Mouse (Mus musculus): Measurements from ENCODE around the gene Ddx42.
"Not testable (repeated sequence)": the region's sequence is repeated elsewhere in the genome, so short reads cannot be mapped to it uniquely, and the experiment has no call there.

The Ddx42 gene

DNA sequence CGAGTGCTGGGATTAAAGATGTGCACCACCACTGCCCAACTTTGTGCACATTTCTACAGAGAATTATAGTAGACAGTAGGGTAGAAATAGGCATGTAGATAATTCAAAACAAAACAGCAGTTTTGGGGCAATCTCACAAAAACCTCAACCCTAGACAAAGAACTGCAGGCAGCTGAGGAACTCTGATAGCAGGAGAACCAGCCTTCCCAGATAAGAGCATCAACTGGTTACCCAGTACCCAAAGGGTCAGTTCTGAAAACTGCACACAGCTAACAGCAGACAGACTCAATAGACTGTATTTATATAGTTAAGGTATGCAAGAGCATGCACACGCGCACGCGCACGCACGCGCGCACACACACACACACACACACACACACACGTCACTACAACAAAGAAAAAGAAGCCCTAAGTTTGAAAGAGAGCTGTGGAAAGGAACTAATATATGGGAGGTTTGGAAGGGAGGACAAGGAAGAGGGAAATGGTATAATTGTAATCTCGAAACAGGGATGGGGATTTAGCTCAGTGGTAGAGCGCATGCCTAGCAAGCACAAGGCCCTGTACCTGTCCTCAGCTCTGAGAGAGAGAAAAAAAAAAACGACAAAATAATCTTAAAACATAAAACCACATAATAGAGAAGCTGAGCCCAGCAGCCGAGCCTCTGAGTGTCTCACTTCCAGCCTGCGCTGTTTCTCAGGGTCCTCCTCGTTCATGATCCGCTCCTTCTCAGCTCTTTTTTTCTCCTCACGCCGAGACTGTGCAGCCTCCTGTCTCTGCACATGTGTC is 15.2 kb upstream of the Ddx42 start:
- no peak for DNase-seq (ENCODE audit: low read depth, low spot score)

DNA sequence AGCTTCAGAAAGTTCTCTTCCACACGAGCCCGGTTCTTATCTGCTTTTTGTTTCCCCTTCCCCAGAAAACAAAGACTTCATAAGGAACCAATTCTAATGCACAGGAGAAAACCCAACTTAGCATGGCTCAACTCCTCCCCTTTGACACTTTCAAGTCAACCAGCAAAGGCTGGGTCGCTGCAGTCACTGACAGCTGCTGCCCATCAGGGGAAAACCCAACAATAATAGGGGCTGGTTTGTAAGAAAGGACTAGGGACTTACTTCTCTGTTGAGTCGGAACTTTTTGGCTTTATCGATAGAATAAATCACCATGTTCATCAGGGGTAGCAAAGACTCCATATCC is 14.6 kb upstream of the Ddx42 start, which contains the start of gene Strada:
Strada (minus strand) TSS at position 46 of the 343 bp plus-strand sequence.
- no peak for DNase-seq (ENCODE audit: low read depth, low spot score)

DNA sequence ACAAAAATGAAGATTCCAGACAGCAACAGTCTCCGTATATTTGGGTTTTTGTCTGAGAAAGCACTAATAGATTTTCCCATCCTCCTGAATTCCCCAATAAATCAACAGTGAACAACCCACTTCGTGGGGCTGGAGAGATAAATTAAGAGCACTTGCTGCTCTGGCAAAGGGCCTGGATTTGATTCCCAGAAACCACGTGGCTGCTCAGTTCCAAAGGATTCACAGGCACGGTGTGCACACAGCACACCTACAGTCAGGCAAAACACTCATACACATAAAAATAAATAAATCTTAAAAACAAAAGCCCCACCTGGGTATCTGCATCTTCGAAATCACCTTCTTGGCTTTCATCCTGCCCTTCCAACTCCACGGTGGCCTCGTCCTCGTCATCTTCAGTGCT is 4.0 kb upstream of the Ddx42 start:
- DNase-seq (ENCODE audit: low read depth, low spot score) = no peak

DNA sequence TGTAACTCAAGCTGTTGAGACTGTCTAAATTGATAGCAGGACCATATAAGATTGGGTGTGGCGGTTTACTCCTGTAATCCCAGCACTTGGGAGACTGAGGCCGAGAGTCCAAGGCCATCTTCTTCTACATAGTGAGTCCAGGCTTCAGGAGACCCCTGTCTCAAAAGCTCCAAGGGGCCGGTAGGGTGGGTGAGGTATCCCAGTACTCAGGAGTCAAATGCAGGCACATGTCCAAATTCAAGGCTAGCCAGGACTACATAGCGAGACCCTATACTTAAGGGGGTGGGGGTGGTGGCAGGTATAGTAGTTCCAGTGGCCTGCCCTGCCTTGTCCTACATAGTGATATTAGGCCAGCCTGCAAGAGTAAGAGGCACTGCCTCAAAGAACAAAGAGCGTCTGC is 1.9 kb upstream of the Ddx42 start:
- DNase-seq (ENCODE audit: low read depth, low spot score) = no peak

DNA sequence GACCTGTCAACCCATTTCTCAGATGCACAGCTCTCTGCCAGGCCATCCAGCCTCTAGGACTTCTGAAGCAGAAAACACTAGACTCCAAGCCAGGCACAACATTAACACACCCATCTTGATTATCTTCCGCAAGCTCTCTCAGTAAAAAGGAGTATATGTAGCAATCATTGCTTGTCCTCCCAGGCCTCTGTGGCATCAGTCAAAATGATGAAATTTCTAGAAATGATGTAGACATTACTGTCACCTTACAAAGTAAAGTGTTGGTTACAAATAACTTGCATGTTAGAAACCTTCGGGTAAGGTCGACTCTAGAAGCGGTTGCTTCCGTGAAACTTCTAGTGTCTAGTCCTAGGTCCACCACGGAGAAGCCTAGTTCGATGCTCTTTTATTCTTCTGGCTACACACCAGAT is 1.3 kb upstream of the Ddx42 start:
- DNase-seq (ENCODE audit: low read depth, low spot score) = no peak

DNA sequence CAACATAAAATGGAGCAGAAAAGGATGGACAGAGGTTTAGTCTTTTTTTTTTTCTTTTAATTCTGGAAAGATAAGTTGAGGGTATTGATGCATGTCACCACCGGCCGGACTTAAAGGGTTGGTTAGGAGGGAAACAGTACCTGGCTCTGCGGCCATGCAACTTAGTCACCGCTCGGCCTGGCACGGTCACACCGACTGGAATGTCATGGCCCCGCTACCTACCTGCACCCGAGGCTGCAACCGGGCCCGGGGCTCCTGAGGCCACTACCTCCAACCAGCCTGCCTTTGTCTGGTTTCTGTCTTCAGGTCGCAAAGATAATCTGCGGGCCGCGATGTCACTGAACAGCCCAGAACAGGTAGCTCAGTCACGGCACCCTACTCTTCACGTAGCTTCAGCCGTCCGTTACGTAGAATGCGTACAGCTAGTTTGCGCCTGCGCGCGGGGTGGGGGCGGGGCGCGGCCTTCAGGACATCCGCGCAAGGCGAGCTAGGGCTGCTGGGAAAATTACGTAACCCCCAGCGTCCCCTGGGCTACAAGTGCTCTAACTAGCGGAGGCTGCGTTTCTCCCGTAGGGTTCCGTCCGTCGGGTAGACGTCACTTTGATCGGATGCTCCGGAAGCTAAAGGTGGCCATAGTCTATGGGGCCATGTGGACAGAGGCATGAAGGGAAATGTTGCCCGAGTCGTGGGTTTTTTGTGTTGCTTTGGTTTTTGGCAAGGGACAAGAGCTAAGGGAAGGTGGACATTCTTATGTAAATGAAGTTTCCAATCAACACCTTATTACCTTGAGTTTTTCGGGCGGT is 598 bp upstream of the Ddx42 start, which contains the start of gene Ccdc47:
Ccdc47 (minus strand) TSS at position 418 of the 803 bp plus-strand sequence.
- peak; percentile 98 for DNase-seq (ENCODE audit: low read depth, low spot score)

DNA sequence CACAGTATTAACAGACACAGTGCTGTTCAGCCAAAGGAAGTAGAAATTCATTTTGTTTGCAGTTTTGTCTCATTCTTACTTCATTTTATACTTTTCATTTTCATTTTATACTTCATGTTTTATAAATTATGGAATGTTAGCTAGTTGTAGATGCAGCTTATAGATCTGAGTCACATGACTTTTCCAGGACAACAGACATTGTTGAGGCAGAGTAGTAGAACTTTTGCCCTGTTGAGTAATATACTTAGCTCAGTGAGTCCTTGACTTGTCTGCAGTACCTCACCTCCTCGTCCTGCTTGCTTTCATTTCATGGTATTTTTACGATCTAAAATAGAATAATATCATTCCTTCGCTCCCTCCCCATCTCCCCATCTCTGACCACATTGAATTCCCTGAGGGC is 3.9 kb downstream of the Ddx42 start:
- no peak for DNase-seq (ENCODE audit: low read depth, low spot score)

DNA sequence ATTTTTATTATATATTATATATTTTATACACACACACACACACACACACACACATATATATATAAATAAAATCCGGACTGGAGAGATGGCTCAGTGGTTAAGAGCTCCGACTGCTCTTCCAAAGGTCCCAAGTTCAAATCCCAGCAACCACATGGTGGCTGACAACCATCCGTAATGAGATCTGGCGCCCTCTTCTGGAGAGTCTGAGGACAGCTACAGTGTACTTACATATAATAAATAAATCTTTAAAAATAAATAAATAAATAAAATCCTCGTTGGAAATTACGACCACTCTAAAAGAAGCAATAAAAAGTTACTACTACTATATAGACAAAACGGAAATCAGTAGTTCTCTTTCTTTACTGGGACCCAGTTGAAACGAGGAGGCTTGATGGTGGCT is 17.3 kb downstream of the Ddx42 start:
- DNase-seq (ENCODE audit: low read depth, low spot score) = not testable (repeated sequence)

DNA sequence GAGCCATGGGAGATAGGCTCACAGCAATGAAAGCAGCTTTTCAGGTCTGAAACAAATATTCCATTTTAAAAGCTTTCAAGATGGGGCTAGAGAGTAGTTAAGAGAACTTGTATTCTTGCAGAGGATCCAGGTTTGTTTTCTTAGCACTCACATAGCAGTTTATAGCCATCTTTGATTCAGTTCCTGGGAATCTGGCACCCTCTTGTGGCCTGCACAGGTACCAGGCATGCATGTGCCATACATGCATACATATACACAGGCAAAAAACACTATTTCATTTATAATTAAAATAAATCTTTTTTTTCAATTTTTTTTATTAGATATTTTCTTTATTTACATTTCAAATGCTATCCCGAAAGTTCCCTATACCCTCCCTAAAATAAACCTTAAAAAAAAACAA is 30.1 kb downstream of the Ddx42 start:
- peak; percentile 31 for DNase-seq (ENCODE audit: low read depth, low spot score)

DNA sequence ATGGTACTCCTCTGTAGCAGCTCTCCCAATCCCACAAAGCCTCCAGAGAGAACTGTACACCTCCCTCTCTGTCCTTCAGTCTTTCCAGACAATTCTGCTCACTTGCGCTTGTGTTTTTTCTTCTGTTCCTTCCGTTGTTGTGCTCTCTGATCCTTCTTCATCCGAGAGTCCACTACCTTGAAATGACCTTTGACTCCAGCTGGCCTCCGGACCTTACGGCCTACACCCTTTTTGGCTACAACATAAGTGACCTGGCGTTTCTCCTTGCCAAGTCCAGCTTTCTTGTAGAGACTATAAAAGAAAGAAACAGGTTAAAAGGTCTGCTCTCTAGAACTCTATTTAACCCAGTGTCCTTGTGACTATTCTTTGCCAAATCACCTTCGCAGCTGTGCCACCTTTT is 32.6 kb downstream of the Ddx42 start:
- no peak for DNase-seq (ENCODE audit: low read depth, low spot score)

DNA sequence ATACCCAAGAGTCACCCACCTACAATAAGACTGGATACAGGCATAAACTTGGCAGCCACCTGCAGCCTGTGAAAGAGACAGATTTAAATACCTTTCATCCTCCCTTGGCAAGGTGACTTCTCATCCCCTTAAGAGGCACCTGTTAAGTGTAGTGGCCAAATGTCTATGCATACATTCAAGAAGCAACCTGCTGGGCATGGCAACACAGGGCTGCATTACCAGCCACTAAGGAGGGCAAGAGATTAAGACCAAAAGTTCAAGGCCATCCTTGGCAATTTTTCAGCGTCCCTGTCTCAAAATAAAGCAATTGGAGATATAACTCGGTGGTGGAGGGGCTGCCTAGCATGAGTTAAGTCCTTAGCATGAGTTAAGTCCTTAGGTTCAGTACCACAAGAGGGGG is 38.0 kb downstream of the Ddx42 start:
- no peak for DNase-seq (ENCODE audit: low read depth, low spot score)

DNA sequence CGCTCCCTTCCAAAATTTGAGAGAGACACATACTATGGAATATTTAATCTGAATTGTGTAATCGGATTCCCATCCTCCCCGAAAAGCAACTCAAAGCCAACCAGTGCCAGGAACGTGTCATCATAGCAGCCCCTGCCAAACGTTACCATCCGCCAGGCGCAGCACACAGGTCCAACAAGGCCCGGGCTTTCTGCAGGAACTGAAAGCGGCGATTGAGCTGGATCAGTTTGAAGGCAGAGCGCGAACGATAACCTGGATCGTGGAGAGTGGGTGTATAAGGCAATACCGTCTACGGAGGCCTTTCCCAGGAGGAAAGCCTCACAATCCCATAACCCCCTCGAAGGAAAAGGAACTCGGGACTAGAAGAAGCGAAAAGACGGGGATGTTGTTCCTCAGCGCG is 38.4 kb downstream of the Ddx42 start:
- DNase-seq (ENCODE audit: low read depth, low spot score) = no peak

DNA sequence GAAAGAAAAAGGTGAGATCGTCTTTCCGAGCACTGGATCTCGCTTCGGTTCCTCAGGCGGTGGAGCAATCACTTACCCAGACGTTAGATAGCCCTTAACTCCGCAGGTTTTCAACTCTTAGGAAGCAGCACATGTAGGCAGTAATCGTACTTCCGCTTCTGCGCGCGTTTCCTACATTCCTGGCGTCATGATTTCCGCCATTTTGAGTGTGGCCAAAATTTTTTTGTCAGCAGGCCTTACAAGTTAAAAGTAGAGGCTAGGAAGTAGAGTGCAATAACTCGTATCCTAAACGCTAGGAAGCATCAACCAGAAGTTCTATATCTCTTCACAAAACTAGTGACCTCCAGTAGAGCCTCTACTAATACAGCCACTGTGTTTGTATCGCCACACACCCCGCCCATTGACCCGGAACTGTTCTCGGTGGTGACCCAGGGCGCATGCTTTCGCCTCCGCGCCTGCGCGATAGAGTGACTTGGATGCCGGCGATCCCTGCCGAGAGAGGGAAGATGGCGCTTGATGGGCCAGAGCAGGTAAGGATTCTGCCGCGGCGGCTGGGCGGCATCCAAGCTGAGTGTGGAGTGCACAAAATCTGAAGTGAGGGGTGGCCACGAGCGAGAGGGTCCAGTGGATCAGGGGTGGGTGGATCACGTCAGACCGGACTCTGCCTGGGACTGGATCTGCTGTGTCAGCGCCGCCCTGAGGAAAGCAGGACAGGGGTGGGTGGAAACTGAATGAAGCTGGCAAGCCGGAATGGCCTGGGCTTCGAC is 39.1 kb downstream of the Ddx42 start, which contains the start of the genes Ftsj3 and Psmc5:
Ftsj3 (minus strand) TSS at position 395 of the 767 bp plus-strand sequence.
Psmc5 (plus strand) TSS at position 470 of the 767 bp plus-strand sequence.
- peak; percentile 95 for DNase-seq (ENCODE audit: low read depth, low spot score)

DNA sequence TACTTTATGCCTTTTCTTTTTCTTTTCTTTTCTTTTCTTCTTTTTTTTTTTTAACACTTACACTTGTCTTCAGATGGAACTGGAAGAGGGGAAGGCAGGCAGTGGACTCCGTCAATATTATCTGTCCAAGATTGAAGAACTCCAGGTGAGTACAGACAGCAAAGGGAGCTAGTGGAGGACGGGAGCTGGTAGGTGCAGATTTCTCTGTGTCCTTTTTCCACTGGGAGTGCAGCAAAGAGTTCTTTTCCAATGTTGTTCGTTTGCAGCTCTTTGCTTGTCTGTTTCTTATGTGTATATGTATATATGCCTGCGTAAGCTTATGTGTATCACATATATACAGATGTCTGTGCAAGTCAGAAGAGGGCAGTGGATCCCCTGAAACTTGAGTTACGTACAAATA is 40.0 kb downstream of the Ddx42 start:
- DNase-seq (ENCODE audit: low read depth, low spot score) = no peak

DNA sequence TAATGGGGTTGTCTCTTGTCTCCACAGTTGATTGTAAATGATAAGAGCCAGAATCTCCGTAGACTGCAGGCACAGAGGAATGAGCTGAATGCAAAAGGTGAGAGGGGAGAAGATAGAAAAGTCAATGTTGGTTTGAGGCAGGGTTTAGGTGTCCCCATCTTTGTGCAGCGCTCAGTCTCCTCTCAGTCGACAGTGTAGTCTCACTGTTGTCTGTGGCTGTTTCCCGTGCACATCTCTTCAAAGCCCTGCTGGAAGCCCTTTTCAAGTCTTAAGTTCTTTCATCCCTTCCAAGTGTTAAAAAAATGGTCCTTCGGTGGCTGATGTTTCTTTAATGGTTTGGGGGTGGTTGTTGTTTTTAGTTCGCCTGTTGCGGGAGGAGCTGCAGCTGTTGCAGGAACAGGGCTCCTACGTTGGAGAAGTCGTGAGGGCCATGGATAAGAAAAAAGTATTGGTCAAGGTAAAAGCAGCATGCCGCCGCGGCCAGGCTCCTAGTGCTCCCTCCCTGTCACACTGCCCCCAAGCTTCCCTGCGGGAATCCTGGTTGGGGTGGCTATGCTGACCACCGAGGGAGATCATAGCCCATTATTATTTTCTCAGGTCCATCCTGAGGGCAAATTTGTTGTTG is 44.2 kb downstream of the Ddx42 start:
- DNase-seq (ENCODE audit: low read depth, low spot score) = no peak

DNA sequence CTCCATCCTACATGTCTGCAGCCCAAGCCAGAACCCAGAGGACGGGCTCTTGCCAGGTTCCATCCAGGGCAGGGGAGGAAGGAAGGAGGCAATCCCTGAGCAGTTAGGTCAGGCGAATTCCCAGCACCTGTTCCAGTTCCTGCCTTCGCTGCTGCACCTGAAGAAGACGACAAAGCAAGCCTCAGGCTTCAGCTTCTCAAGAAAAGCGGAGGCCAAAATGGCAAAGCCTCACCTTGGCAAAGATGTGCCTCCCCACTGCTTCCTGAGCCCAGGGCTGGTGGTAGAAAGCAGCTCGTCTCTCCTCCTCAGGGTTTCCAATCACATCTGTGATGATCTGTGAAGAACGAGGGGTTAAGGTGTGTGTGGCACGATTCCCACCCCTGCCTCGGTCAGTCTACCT is 47.2 kb downstream of the Ddx42 start:
- no peak for DNase-seq (ENCODE audit: low read depth, low spot score)

DNA sequence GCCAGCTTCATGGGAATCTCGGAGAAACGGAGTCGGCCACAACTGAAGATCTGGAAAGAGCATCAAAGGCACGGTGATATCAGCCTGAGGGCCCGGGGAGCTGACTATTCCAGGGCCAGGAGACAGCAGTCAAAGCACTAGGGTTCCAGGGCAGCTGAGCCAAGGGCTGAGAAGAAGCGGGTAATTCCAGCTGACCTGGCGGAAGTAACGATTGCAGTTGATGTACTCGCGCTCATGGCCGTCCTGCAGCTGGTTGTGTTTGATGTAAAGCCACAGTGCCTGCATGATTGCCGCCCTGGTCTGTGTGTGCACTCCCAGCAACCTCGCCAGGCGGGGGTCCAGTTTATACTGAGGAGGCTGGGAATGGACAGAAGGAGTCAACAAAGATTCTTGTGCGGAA is 48.3 kb downstream of the Ddx42 start:
- no peak for DNase-seq (ENCODE audit: low read depth, low spot score)

DNA sequence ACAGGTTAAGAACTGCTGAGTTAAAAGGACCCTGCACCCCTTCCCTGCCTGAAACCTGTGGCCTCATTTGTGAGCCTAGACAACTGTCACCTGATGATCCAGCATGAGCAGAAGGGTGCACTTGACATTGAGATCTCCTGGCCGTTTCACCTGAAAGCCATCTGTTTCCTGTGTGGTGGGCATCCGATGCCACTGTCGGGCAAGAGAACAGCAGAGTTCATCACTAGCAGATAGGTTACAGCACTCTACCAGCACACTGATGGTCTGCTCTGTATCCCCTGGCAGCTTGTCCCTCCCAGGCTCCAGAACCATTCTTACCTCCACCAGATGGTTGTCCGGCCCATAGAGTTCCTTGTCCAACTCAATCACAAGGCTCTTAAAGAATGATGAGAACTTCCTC is 48.8 kb downstream of the Ddx42 start:
- DNase-seq (ENCODE audit: low read depth, low spot score) = no peak

DNA sequence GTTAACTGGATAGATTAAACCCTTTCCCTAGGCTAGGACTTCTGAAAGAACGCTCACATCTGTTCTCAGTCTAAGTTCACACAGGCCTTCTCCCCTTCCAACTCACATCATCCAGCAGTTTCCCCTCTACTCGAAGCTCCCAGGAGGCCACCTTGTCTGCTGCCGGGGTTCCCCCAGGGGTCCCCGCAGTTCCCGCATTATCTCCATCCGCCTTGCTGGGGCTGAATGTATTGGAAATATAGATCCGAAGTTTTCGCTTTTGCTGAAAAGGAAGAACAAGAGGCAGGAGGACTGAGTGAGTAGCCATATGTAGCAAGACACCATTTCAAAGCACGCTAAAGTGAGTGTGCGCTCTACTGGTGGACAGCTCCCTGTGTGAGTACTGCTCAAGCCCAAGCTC is 49.7 kb downstream of the Ddx42 start:
- DNase-seq (ENCODE audit: low read depth, low spot score) = no peak

DNA sequence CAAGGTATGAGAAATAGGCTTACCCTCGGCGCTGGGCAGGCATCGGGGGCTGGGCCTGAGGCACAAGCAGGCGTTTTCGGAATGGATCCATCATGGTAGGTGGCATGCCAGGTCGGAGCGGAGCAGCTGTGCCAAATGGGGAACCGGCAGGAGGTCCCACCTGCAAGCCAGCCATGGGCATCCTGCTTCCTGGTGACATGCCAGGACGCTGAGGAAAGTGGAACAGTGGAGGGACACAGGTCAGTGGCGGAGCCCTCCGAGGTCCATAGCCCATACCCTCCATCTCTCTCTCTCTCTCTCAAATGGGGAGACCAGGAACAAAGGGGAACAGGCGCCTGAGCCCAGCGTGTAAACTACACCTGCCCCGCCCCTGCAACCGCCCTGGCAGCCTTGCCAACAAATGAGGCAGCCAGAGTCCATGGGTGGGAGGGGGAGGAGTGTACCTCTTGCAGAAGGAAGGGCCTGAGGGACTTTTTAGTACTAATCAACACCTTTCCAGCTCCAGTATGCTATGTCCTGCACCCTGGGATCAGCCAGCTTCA is 50.7 kb downstream of the Ddx42 start:
- DNase-seq (ENCODE audit: low read depth, low spot score) = no peak

DNA sequence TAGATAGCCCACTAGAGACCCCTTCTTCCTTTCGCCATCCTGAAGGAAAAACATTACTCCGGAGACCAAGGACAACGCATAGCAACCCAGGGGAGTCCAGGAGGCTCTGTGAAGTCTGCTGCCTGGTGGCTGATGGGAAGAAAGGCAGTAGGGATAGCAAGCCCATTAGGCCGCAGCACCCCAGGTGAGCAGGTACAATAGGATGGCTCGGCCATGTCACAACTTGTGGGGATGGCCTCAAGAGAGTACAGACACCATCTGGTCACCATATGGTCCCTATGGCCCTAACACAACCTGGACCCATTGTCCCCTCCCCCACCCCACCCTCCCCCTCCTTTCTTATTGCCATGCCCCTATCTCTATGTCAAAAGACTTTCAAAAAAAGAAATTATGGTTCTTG is 51.1 kb downstream of the Ddx42 start:
- no peak for DNase-seq (ENCODE audit: low read depth, low spot score)
